Mouse (Mus musculus): ENCODE measurements around the gene 4933427D14Rik. TPM values are rescaled to one million over a fixed set of nuclear protein-coding genes. Genes with fewer than 3 reads are reported as not detected.

The 4933427D14Rik gene
- total RNA-seq (2021): 10 to 100 TPM; 10.2 to 13.8 TPM
- long read RNA-seq, experiment 1, partial matches to known transcripts: 0 of 4 reads
- long read RNA-seq, experiment 1, other reads (novel, unspliced or antisense): 4 of 4 reads
- long read RNA-seq, experiment 2, partial matches to known transcripts: 1 of 1 reads
- long read RNA-seq, experiment 2, other reads (novel, unspliced or antisense): 0 of 1 reads

DNA sequence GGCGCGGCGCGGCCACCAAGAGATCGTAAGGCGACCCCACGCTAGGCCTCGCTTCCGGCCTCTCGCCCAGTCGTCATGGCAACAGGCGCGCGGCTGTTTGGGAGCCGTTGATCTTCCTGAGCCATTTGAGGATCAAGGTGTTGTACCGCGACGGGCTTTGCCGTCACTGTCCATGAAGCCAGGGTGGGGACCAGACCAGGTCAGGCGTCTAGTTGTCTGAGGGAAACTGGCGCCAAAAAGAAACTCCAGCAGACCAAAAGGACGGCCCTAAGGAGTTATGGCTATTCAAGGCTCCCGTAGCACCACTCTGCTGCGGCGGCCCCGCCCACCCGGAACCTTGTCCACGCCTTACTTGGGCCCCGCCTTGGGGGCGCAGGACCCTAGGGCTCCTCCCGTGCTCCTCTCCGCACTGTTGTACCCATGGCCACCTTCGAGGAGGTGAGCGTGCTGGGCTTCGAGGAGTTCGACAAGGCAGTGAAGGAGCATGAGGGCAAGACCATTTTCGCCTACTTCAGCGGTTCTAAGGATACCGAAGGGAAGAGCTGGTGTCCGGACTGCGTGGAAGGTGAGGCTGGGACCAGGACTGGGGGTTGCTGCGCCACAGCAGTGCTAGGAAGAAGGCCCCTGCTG is at the start of gene 4933427D14Rik, which contains the start of gene Txndc17:
Gene 4933427D14Rik, minus strand, starts transcription at position 256 of the 630 bp plus-strand sequence.
Gene Txndc17, plus strand, starts transcription at position 344 of the 630 bp plus-strand sequence.
- peak; percentile 59 to 75 for DNase-seq (ENCODE audit: low spot score in 2 of 2)

DNA sequence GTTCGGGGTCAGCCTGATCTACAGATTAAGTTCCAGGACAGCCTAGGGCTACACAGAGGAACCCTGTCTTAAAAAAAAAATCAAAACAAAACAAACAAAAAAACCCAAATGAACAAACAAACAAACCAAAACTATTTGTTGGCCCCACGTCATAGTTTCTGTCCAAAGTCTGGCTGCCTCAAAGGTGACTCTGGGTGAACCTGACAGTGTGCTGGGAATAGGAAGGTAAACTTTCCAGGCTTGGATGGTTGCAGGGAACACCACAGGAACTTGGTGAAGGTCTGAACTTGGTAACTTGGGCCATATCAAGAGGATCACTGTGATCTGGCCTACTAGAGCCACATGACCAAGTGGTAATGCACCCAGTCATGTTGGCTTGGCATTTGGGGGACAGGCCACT is 49.2 kb upstream of the 4933427D14Rik start:
- DNase-seq (ENCODE audit: low spot score in 2 of 2): no peak

- DNase-seq (ENCODE audit: low spot score in 2 of 2): no peak
These were observed 48.4 kb upstream of the 4933427D14Rik start for GRCm38 (mm10) chr11:72255629-72256028.

DNA sequence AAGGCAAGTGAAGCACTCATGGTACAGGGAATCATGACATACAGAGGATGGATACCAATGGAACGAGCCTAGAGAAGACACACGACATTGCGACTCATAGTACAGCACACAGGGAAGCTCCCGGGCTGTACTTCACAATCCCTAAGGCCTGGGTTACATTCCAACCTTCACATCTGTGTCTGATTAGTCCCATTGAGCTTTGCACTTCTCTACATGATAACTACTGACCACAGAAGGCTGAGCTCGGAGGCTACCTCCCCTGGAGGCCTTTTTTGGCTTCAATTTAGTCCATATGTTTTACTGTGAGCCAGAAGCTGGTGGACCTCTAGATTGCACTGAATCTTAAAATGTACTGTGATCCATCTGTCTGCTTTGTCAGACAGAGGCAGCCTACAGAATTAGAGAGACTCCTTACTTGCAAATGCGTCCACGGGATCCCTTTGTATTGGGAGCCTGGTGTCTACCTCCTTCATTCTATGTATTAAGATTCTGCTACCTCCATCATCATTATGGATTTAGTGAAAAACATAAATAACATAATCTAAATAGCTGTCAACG is 38.0 kb upstream of the 4933427D14Rik start:
- DNase-seq (ENCODE audit: low spot score in 2 of 2): no peak

DNA sequence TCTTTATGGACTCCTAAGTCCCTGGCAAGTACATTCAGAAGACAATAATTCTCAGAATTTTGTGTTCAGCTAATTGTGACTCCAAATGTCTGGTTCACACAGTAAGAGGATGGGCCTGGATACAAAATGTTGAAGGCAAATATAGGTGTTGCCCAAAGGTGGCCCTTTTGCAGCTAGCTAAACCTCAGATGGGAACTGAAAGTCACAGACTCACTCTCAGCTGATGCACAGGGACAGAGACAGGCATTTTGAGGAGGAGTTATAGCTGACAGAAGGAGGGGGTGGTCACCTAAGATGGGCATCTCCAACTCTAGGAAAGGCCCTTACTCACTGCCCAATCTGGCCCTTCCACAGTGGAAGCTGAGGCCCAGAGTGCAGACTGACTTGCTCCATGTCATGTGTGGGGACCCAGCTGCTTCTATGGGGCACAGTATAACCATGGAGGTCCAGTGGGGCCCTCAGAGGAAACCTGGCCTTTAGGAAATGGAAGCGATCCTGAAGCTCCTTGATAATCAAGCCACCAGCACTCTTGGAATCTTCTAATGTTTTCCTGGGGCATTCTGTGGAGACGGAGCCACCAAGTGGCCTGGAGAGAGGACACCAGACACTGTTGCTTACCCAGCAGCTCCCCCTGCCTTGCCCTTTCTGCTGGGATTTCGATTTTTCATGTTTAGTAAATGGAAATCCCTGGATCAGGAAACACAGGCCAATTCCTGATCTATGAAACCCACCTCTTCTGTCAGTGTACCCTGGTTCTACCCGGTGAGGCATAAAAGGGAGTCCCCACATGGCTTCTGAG is 33.0 kb upstream of the 4933427D14Rik start:
- no peak for DNase-seq (ENCODE audit: low spot score in 2 of 2)

- no peak for DNase-seq (ENCODE audit: low spot score in 2 of 2)
These were observed 26.8 kb upstream of the 4933427D14Rik start for GRCm38 (mm10) chr11:72234013-72234412.

DNA sequence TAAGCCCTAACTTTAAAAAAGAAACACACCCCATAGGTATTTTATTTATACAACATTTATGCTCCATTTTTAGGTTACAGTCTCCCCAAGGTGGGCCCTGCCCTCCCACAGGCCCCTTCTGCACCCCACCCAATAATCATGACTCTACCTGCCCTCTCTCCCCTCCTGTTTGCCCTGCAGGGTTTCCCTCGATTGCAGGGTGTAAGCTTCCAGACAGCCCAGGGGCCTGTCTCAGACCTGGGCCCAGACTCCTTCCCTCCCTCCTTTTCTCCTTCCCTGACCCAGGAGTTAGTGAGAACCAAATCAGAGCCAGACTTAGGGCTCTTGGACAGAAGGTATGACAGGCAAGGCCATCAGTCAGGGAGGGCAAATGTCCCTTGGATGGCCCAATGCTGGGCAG is 25.7 kb upstream of the 4933427D14Rik start:
- DNase-seq (ENCODE audit: low spot score in 2 of 2): no peak

- no peak for DNase-seq (ENCODE audit: low spot score in 2 of 2)
These were observed 24.8 kb upstream of the 4933427D14Rik start for GRCm38 (mm10) chr11:72232068-72232467.

GRCm38 (mm10) chr11:72228513-72228912 is 21.3 kb upstream of the 4933427D14Rik start:
- DNase-seq (ENCODE audit: low spot score in 2 of 2): no peak

DNA sequence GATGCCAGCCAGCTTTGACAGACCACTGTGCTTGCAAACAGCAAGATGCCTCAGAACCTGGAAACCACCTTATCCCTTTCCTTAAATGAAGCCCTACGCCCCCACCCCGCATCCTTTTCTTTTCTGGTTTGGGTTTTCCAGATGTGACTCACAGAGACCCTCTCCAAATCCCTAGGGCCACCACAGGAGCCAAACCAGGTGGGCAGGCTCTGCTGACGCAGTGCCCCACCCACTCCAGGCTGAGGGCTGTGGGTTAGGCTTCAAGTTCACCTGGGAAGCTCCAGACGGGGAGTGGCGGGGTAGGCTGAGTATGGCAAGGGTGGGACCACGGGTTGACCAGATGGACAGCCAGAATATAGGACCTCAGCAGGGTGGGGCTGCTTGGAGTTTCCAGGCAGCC is 19.6 kb upstream of the 4933427D14Rik start:
- DNase-seq (ENCODE audit: low spot score in 2 of 2): no peak

DNA sequence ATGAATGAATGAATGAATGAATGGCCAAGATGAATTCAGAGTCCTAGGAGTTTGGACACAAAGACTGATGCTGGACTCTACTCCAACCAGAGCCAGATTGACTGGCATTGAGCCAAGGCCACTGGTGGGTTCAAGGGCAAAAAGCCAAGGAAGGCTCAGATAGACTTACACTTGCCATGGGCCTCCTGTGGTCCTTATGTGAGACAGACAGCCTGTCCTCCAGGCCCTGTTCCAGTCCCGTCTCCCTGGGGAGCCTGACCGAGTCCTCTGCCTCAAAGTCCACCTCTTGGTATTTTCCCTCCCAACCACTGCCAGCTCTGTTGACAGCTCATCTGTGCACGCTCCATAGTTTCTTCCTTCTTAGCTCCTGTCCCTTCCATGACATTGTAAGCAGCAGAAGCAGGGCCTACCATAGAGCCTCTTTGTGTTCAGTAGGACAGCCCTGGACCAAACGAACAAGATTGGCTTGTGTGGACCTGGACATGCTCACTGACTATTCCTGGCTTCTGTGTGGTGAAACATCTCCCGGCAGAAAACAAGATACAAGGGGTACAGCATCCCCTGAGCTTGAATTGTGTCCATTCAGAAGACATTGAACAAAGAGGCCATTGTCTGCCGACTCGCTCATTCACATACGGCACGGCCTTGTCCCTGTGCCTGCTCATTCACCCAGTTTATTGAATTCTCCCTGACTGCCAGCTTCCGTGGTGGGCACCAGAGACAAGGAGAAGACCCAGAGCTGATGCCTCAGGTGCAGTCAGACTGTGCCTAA is 18.9 kb upstream of the 4933427D14Rik start:
- no peak for DNase-seq (ENCODE audit: low spot score in 2 of 2)

GRCm38 (mm10) chr11:72224865-72225264 is 17.6 kb upstream of the 4933427D14Rik start:
- peak; percentile 39 for DNase-seq (ENCODE audit: low spot score in 2 of 2)

GRCm38 (mm10) chr11:72223414-72223813 is 16.2 kb upstream of the 4933427D14Rik start:
- no peak for DNase-seq (ENCODE audit: low spot score in 2 of 2)

GRCm38 (mm10) chr11:72221278-72221677 is 14.0 kb upstream of the 4933427D14Rik start:
- DNase-seq (ENCODE audit: low spot score in 2 of 2): peak in 1 of 2 experiments; percentile 53

DNA sequence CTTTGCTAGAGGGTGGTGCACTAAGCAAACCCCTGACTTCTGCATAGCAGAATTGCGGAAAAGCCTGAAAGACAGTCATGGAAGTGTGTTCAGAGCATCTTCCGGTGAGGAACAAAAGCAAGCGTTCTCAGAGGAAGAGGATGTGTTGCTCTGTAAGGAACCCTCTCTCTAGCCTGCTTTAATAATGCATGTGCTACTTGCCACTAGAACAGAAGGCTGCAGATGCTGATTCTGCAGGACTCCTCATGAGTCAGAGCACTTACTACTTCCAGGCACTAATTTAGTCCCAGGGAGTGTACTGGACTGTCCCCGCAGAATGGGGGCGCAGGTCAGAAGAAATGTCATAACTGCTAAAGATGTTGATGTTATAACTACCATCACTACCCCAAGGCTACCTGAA is 9.9 kb upstream of the 4933427D14Rik start:
- DNase-seq (ENCODE audit: low spot score in 2 of 2): no peak

GRCm38 (mm10) chr11:72215410-72215797 is 8.1 kb upstream of the 4933427D14Rik start, which contains the start of gene Med31:
Gene Med31, minus strand, starts transcription at chr11:72215592.
- DNase-seq (ENCODE audit: low spot score in 2 of 2): peak; percentile 35 to 44

- peak; percentile 76 to 90 for DNase-seq (ENCODE audit: low spot score in 2 of 2)
These were observed 7.5 kb upstream of the 4933427D14Rik start for GRCm38 (mm10) chr11:72214591-72215409.

- no peak for DNase-seq (ENCODE audit: low spot score in 2 of 2)
These were observed 647 bp upstream of the 4933427D14Rik start for GRCm38 (mm10) chr11:72207834-72208377.

GRCm38 (mm10) chr11:72206341-72207203 is 687 bp downstream of the 4933427D14Rik start, which contains the start of gene Gm43951:
Gene Gm43951, minus strand, starts transcription at chr11:72206840.
- peak in 1 of 2 experiments; percentile 10 for DNase-seq (ENCODE audit: low spot score in 2 of 2)
